Mouse (Mus musculus) heart, postnatal 0 days (tissue): ENCODE results near the gene Plrg1. TPM values are rescaled to one million over a fixed set of nuclear protein-coding genes. Genes with fewer than 3 reads are reported as not detected.

Experiments
- ATAC-seq: fragments of 200-750 bp; cut with Nextera tagmentation; 2 replicates; pipeline ENCODE4 v1.8.0; 2017; ENCODE audit warnings: low read depth, moderate number of reproducible peaks, moderate library complexity; ENCODE audit not compliant: insufficient read depth
- DNase-seq: peaks from one replicate; pipeline ENCODE4 v3.0.0-alpha.2; 2016; ENCODE audit warnings: low spot score
- H3K27ac ChIP-seq: fragments of 300-500 bp; sonication (generic); 2 replicates; pipeline ENCODE4 v1.5.1; 2014; ENCODE audit warnings: low read depth, mild to moderate bottlenecking
- H3K27me3 ChIP-seq: fragments of 300-500 bp; sonication (generic); 2 replicates; pipeline ENCODE4 v1.6.1; 2014; ENCODE audit warnings: low read length, mixed read lengths; ENCODE audit not compliant: control insufficient read depth, insufficient read depth
- H3K36me3 ChIP-seq: fragments of 300-500 bp; sonication (generic); replicated peaks from 2 replicates; pipeline ENCODE4 v1.6.1; 2014; ENCODE audit warnings: low read length, mixed read lengths; ENCODE audit not compliant: control insufficient read depth, insufficient read depth
- H3K4me1 ChIP-seq: fragments of 300-500 bp; sonication (generic); 2 replicates; pipeline ENCODE4 v1.6.1; 2014; ENCODE audit warnings: antibody characterized with exemption; ENCODE audit not compliant: control insufficient read depth, insufficient read depth
- H3K4me2 ChIP-seq: fragments of 300-500 bp; sonication (generic); 2 replicates; pipeline ENCODE4 v1.6.1; 2014; ENCODE audit warnings: low read depth, mild to moderate bottlenecking, low read length, moderate library complexity
- H3K4me3 ChIP-seq: fragments of 300-500 bp; sonication (generic); 2 replicates; pipeline ENCODE4 v1.5.1; 2014; ENCODE audit warnings: low read depth, low read length
- H3K9ac ChIP-seq: fragments of 300-500 bp; sonication (generic); replicated peaks from 2 replicates; pipeline ENCODE4 v1.6.1; 2014; ENCODE audit warnings: low read depth, low read length, mixed read lengths
- H3K9me3 ChIP-seq: fragments of 300-500 bp; sonication (generic); replicated peaks from 2 replicates; pipeline ENCODE4 v1.6.1; 2016; ENCODE audit warnings: low read length; ENCODE audit not compliant: control insufficient read depth
- CTCF ChIP-seq: IDR thresholded peaks from 2 replicates; pipeline ENCODE4 v1.5.1; 2016; ENCODE audit warnings: antibody characterized with exemption, control low read depth, low read depth
- EP300 ChIP-seq: IDR thresholded peaks from 2 replicates; pipeline ENCODE4 v1.6.1; 2016; ENCODE audit warnings: antibody characterized with exemption, low read depth
- WGBS: fragments of 180-500 bp; shearing (Covaris S2); extraction: QIAGEN DNeasy Blood & Tissue Kit; methylation state at CpG from one replicate; pipeline ENCODE4 v1.1.7; 2014; 5-methylcytosine and 5-hydroxymethylcytosine counted together
- polyA plus RNA-seq: library from polyadenylated mRNA; unstranded; fragments of >200 nt; fragmentation: Nextera tagmentation; extraction: Ambion mirVana; gene quantifications from 2 replicates; pipeline ENCODE4 v1.2.1, GENCODE M21; 2015
- total RNA-seq: library from RNA; depleted of rRNA; stranded (reverse); fragments of >200 nt; gene quantifications from 2 replicates; pipeline ENCODE4 v1.2.3, GENCODE M21; 2014; ENCODE audit warnings: low replicate concordance

The Plrg1 gene
- total and polyA plus RNA-seq, 2 experiments from 2014 or later = 40.8 to 46.2 TPM

DNA sequence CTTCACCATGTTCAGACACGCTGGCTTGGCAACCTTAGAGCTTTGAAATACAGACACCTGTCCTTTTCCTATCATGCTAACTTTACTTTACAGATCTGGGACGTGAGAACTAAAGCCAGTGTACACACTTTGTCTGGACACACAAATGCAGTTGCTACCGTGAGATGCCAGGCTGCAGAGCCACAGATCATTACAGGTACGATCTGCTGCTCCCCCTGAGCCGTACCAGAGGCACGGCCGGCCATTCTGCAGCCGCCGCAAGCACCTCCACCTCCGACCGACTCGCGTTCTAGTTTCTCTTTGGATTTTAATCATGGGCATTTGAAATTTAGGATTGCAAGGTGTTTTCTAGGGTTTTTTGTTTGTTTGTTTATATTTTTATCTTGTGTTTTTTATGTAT is 13.5 kb downstream of the Plrg1 start:
- no peaks in the 10 kb centered on the region for H3K27me3 ChIP-seq
- no peak overlapping the region for H3K27ac ChIP-seq
- H3K4me1 ChIP-seq = no peaks in the 10 kb centered on the region
- TF ChIP-seq EP300 = no peak
- TF ChIP-seq CTCF = no peak
- H3K9ac ChIP-seq = no peak overlapping the region
- H3K4me3 ChIP-seq = no peak overlapping the region
- WGBS = 94% methylated on average over 13 of the region's 13 CpGs
- H3K36me3 ChIP-seq = peaks cover 70% of the 10 kb centered on the region
- H3K4me2 ChIP-seq = no peak overlapping the region
- DNase-seq (no peak), ATAC-seq (no peak)
- H3K9me3 ChIP-seq = no peaks in the 10 kb centered on the region

DNA sequence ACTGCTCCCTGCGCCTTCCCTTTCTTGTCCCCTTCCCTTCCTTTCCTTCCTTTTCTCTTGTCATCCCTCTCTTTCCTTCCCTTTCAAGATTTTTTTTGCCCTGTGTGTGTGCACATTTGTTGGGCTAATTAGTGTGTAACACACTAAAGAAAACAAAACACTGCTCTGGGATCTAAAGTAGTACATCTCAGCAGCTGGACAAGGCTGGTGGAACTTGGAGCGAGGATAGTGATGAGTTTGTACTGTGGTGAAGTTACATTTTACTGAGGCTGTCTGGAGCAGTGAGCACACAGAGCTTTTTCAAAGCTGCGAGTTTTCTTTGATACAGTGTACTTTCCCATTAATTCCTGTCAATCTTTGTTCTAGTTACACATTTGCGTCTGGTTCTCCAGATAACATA is 14.9 kb downstream of the Plrg1 start:
- Histone ChIP-seq H3K36me3 (peaks cover 68% of the 10 kb centered on the region), H3K4me1 (no peaks in the 10 kb centered on the region), H3K4me2 (no peak overlapping the region), H3K27ac (no peak overlapping the region), H3K4me3 (no peak overlapping the region), H3K9me3 (no peaks in the 10 kb centered on the region), H3K27me3 (no peaks in the 10 kb centered on the region), H3K9ac (no peak overlapping the region)
- no peak for TF ChIP-seq EP300
- TF ChIP-seq CTCF = no peak
- 76% methylated on average over 4 of the region's 4 CpGs for WGBS
- DNase-seq = no peak
- no peak for ATAC-seq

DNA sequence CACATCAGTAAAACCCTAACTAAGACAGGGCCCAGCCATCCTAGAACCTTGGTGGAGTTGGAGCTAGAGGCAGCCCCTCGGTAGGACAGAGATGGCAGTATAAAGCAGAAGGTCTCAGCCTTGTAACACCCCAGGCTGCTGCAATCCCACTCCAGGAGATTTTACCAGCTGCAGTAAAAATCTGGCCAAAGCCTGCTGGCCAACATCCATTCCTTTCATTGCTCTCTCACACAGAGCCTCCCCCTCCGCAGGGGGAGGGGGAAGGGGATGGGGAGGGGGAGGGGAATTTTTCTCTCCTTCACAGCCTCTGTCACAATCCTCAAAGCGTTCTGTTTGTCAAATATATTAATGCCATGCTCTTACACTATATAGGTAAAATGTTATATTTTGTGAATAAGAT is 21.2 kb downstream of the Plrg1 start:
- Histone ChIP-seq H3K27me3 (no peaks in the 10 kb centered on the region), H3K4me2 (no peak overlapping the region), H3K4me3 (no peak overlapping the region), H3K4me1 (0 out of 2 replicates have a peak, but pooled peaks cover 5% of the 10 kb centered on the region), H3K27ac (no peak overlapping the region), H3K9me3 (no peaks in the 10 kb centered on the region), H3K9ac (no peak overlapping the region), H3K36me3 (peaks cover 11% of the 10 kb centered on the region)
- ATAC-seq = no peak
- TF ChIP-seq EP300 = no peak
- no peak for TF ChIP-seq CTCF
- peak; percentile 6 for DNase-seq
- 35% methylated on average over 3 of the region's 3 CpGs for WGBS

DNA sequence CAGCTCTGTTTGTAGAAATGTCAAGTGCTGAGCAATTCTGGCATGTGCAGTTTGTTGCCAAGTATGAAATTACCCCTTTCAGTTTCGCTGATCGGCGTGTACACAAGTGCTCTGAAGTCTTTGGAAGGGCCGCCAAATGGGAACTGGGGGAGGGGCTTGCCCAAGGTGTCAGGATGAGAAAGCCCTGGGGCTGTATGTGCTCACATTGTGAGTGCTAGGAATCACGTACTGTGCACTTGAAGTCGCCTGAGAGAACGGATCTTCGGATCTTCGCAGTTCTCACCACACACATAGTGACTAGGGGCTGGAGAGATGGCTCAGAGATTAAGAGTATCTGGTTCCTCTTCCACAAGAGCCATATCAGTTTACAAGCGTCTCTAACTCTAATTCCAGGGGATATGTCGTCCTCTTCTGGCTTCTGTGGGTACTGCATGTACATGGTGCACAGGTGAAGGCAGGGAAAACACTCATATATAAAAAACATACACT is 25.3 kb downstream of the Plrg1 start:
- Histone ChIP-seq H3K27ac (no peak overlapping the region), H3K27me3 (no peaks in the 10 kb centered on the region), H3K4me3 (peak overlapping the region; percentile 41), H3K4me2 (peak overlapping the region; percentile 69), H3K9ac (no peak overlapping the region), H3K4me1 (0 out of 2 replicates have a peak, but pooled peaks cover 5% of the 10 kb centered on the region), H3K36me3 (no peaks in the 10 kb centered on the region), H3K9me3 (no peaks in the 10 kb centered on the region)
- TF ChIP-seq EP300 = no peak
- TF ChIP-seq CTCF = peak; percentile 86
- ATAC-seq = peak; percentile 30; the same call in 1 of the 2 replicates
- WGBS = 3% methylated on average over 11 of the region's 11 CpGs
- peak; percentile 45 for DNase-seq

DNA sequence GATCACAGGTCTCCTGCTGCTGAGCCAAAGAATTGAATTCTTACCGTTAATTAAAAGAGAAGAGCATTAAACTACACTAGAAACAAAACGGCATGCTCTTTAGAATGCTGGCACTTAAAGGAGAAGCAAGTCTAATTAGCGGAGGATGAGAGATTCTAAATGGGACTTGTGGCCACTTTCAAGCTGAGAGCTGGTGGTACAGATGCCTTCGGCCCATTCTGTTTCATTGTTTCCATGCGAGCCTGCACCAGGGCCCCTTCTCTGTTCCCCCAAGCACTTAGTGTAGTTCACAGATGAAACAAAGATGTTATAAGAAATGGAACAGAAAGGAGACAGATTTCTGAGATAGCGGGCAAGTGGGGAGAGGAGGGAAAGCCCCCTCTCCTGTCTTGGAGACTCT is 42.3 kb downstream of the Plrg1 start:
- WGBS = 83% methylated on average over 6 of the region's 6 CpGs
- no peak for TF ChIP-seq EP300
- TF ChIP-seq CTCF = no peak
- ATAC-seq = no peak

DNA sequence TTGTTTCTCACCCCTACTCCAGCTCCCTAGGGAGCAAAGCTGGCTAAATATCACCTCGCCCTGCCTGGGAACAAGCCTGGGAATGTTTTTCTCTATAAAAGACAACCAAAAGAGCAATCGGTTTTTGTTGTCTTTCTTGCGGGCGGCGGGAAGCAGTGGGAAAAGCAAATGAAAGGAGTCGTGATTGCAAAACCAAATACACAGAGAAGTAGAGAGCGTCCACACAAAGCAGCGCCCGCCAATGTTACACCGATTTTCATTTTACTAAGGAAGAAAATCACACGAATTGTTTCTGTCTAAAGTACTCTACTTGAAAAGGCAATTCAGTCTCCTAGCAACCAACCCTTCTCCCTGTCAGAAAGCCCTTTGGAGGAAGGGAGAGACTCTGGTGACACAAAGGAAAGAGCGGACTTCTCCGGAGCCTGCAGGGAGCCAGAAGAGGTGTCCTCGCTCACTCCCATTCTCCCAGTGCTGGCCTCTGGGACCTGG is 43.3 kb downstream of the Plrg1 start:
- TF ChIP-seq CTCF = no peak
- no peak for TF ChIP-seq EP300
- 12% methylated on average over 14 of the region's 14 CpGs for WGBS
- no peaks in the 10 kb centered on the region for H3K36me3 ChIP-seq
- 0 out of 2 replicates have a peak overlapping the region, but pooled peaks have one; percentile 1 for H3K9ac ChIP-seq
- no peak overlapping the region for H3K27ac ChIP-seq
- ATAC-seq (no peak), DNase-seq (no peak)
- 0 out of 2 replicates have a peak, but pooled peaks cover 5% of the 10 kb centered on the region for H3K4me1 ChIP-seq
- H3K4me2 ChIP-seq = peak overlapping the region; percentile 48
- H3K27me3 ChIP-seq = no peaks in the 10 kb centered on the region
- H3K9me3 ChIP-seq = no peaks in the 10 kb centered on the region
- peak overlapping the region; percentile 25 for H3K4me3 ChIP-seq

More for the DNA sequence above, 42.3 kb downstream of the Plrg1 start:
- H3K27ac ChIP-seq = no peak overlapping the region
- H3K4me1 ChIP-seq = 0 out of 2 replicates have a peak, but pooled peaks cover 5% of the 10 kb centered on the region
- no peak for DNase-seq
- H3K36me3 ChIP-seq = no peaks in the 10 kb centered on the region
- no peaks in the 10 kb centered on the region for H3K9me3 ChIP-seq
- no peak overlapping the region for H3K4me2 ChIP-seq
- H3K27me3 ChIP-seq = no peaks in the 10 kb centered on the region
- no peak overlapping the region for H3K4me3 ChIP-seq
- no peak overlapping the region for H3K9ac ChIP-seq
